Mouse (Mus musculus): ENCODE data around the gene Plcg1.
A peak's percentile ranks its signal among the peaks of the same experiment; 100 is the strongest.

Gene Plcg1

GRCm38 (mm10) chr2:160731117-160731838 lies at the start of gene Plcg1:
Gene Plcg1 (plus strand): TSS chr2:160731300.
- DNase-seq (ENCODE audit: low spot score), result peak; percentile 95

GRCm38 (mm10) chr2:160700271-160700670 lies 30.8 kb upstream of the Plcg1 start:
- peak; percentile 91 for DNase-seq (ENCODE audit: low spot score)

- no peak for DNase-seq (ENCODE audit: low spot score)
Measured at GRCm38 (mm10) chr2:160701603-160702002, 29.5 kb upstream of the Plcg1 start.

GRCm38 (mm10) chr2:160702824-160703223 lies 28.3 kb upstream of the Plcg1 start:
- no peak for DNase-seq (ENCODE audit: low spot score)

DNA sequence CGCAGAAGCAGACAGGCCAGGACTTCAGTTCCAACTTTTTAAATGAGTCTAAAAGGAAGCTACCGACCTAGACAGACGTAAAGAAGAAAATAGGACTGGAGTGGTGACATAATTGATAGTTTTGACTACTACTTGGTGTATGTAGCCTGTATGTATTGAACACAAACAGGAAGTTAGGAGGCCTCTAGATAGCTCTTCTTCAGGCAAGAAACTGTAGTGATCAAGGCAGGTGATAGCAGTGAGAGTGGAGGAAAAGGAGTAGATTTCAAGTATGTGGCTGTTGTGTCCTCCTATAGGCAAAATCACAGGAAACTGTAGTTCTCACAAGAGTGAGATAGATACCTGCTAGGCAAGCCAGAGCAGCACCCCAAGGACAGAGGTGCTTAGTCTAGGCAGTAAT lies 23.4 kb upstream of the Plcg1 start:
- no peak for DNase-seq (ENCODE audit: low spot score)

DNA sequence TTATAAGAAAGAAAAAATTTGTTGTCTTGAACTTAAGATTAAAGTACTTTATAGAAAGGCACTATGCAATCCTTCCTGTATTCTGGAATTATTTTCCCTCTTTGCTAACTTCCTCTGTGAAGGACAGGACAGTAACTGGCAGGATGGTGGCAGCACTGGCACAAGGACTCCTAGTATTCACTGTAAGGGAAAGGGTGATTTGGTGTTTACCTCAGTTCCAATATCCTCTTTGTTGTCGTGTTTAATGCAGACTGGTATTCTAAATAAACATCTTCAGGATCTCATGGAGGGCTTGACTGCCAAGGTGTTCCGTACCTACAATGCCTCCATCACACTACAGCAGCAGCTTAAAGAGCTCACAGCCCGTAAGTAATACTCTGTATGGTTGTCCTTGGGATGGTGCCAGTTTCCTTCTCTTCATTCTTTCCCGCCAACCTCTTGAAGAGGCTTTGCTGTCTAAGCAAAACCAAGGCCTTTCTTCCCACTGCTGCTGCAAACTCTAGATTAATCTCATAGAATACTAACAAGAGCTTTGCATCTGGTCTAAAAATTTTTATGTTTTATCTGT lies 15.6 kb upstream of the Plcg1 start:
- DNase-seq (ENCODE audit: low spot score), result no peak

DNA sequence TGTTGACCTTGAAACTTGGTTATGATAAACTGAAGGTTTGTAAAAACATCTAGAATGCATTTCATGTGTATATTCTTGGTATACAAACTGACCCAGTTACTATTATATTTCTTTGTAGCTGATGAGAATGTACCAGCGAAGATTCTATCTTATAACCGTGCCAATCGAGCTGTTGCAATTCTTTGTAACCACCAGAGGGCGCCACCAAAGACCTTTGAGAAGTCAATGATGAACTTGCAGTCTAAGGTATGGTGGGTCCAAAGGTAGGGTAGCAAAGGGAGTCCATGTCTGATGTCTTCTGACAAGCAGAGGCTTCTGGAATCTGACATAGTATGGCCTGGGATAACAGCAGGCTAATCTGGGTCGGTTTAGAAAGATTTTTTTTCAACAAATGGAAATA lies 13.8 kb upstream of the Plcg1 start:
- peak; percentile 61 for DNase-seq (ENCODE audit: low spot score)

DNA sequence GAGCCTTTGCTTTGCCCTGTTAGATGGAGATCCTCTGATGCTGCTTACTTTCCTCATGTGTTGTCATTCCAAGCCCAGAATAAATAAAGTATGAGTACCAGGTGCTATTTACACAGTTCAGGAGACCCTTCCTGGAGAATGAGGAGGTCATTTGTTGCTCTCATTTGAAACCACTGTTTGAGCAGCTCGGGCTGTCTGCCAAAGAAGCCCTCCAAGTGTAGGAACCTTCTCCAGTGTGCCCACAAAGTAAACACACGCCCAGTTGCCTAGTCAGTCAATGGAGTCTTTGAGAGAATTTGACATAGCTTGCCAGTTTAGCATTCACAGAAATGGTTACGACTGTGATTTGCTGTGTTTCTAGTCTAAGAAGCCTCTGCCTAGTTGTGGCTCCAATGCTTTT lies 12.3 kb upstream of the Plcg1 start:
- DNase-seq (ENCODE audit: low spot score), result no peak

DNA sequence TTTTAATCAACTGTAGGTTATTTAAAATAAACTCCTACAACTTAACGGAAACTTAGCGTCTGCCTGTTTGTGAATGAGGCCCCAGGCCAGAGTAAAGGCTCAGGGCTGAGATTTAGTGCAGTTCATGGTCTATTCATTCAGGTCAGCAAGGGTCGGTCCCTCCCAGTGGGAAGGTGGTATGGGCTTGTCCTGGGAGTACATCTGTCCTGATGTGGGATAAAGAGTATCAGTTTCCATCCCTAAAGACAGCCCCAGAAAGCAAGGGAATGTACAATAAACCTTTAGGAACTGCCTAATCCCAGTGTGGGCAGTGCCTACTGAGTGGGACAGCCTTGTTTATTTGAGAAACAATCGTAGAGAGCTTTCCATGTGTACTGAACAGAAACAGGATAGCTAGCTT lies 8.4 kb upstream of the Plcg1 start:
- DNase-seq (ENCODE audit: low spot score), result no peak

GRCm38 (mm10) chr2:160723613-160724375 lies 7.3 kb upstream of the Plcg1 start:
- DNase-seq (ENCODE audit: low spot score), result no peak

GRCm38 (mm10) chr2:160724536-160724935 lies 6.6 kb upstream of the Plcg1 start:
- no peak for DNase-seq (ENCODE audit: low spot score)

GRCm38 (mm10) chr2:160725877-160726864 lies 4.9 kb upstream of the Plcg1 start:
- no peak for DNase-seq (ENCODE audit: low spot score)

GRCm38 (mm10) chr2:160728972-160729371 lies 2.1 kb upstream of the Plcg1 start:
- DNase-seq (ENCODE audit: low spot score), result no peak

DNA sequence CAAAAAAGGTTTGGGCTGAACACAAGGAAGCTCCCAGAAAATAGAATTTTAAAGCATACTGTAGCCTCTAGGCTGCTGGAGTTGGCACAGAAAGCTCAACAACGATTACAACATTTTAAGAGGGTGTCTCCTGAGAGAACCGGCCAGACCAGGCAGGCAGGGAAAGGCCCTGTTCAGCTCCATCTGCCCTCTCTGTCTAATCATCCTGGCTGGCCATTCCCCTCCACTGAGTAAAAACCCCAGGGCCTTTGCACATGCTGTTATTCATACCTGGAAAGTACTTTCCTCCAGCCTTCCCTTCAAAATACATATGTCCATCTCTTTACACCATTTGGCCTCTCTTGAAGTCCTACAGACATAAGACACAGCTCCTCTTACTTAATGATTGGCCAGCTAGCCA lies 1.7 kb upstream of the Plcg1 start:
- peak; percentile 88 for DNase-seq (ENCODE audit: low spot score)

DNA sequence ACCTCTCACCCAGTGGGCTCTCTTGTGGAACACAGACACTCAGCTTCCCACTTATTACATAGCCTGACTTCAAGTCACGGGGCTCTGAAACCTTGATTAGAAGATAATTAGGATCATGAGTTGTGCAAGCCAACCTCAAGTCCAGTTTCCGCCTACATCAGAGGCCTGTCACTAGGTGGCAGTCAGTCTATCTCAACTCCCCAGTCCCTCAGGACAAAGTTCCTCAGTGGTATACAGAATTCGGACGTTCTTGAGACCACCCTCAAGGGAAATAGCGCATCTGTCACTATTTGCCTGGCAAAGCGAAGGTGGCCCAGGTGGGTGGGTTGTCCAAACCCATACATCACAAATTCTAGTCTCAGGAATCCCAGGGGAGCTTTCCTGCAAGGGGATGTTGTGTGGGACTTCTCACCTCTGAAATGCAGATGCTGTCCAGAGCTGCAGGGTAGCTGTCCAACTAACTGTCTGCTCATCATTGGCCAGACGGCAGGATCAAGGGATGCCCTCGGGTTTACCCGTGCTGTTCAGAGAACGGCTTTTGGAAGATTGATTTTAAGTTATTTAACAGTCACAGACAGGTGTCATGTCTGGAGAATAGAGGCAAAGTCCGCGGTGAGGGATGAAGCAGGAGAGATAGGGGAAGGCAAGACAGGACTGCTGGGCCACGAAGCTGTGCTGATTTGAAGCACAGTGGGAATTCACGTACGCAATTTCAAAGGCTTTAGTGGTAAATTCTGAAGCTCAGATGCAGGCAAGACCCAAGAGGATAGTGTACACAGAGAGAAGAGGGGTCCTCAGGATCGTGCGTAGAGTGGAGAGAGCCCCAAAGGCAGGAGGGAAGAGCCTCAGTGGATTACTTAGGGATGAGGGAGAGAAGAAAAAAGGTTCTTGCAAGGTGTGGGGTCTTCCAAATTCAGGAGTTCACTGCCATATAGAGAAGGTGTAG lies 976 bp upstream of the Plcg1 start:
- DNase-seq (ENCODE audit: low spot score), result peak; percentile 79

DNA sequence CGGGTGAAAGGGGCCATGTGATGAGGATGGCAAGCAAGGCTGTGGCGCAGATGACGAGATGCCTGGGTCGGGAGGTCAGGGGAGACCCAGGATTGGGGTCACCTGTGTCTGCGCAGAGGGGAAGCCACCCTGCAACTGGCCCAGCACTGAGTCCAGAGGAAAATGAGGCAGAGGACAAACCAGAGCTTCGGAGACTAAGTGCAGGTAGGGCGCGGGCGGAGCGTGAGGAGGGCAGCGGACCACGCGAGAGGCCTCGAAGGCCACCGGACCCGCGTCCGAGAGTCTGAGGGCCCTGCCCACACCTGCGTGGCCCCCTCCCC lies 343 bp upstream of the Plcg1 start:
- no peak for DNase-seq (ENCODE audit: low spot score)

DNA sequence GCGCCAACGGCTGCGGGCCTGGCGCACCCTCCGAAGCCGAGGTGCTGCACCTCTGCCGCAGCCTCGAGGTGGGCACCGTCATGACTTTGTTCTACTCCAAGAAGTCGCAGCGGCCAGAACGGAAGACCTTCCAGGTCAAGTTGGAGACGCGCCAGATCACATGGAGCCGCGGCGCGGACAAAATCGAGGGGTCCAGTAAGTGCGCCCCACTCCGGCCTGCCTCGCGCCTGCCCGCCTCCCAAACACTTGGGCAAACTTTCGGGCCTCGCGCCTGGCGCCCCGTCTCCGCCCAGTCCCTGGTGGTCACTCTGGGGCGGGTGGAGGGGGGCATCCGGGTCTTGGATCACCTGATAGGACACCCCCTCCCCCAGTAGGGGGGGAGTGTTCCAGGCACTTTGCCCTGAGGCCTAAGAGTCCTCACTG lies 750 bp downstream of the Plcg1 start:
- peak; percentile 60 for DNase-seq (ENCODE audit: low spot score)

GRCm38 (mm10) chr2:160732420-160732995 lies 1.4 kb downstream of the Plcg1 start:
- DNase-seq (ENCODE audit: low spot score), result peak; percentile 36

DNA sequence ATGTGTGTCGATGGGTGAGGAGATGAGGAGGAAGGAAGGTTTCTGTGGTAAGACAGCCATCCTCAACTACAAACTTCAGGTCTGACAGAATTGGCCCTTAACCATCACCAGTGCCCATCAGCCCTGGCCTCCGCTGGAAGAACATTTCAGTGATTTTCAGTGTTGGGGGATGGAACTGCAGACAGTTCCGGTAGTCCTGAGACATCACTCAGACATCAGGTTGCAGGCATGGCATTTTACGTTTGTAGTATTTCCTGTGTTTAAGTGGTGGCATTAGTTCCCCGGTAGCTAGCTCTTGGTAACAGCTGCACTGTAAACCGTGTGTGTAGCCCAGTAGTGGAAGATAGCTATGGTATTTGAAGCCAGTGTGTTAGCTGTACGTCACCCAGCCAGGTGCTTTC lies 2.0 kb downstream of the Plcg1 start:
- no peak for DNase-seq (ENCODE audit: low spot score)

- DNase-seq (ENCODE audit: low spot score), result no peak
Measured at GRCm38 (mm10) chr2:160734331-160734730, 3.2 kb downstream of the Plcg1 start.
